Mouse (Mus musculus) MEL (cell line): ENCODE data around the gene Galntl6.

Experiments
- CHD1 ChIP-seq: IDR thresholded peaks from 2 replicates; pipeline ENCODE4 v1.6.1; 2012; ENCODE audit warnings: low read depth, mild to moderate bottlenecking, inconsistent platforms, low read length, improper control_type of control experiment
- POLR2A ChIP-seq, 2 experiments: IDR thresholded peaks; 2 replicates each; pipeline ENCODE4 v1.6.1; 2011 to 2012; ENCODE audit warnings: low read length in 2 of 2, mild to moderate bottlenecking in 2 of 2, control low read depth in 1 of 2, improper control_type of control experiment in 1 of 2, low read depth in 1 of 2, moderate library complexity in 1 of 2; ENCODE audit not compliant: control insufficient read depth in 1 of 2, insufficient read depth in 1 of 2, poor library complexity in 1 of 2

DNA sequence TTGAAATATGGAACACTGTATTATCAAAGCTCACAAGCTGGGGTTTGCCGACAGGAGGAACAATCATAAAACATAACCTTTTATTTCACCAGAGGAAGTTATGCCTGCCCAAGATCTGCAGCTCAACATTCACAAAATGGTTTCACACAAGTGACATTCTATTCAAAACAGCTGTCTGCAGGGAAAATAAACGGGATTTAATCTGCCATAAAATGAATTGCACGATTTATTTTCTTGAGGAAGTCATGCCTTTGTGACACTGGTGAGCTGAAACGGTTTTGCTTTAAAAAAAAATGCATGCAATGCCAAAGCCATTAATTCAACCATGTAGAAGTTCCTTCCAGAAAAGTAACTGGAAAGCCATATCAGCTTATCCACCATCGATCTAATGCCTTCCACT is 494.0 kb downstream of the Galntl6 start:
- TF ChIP-seq CHD1 (no peak), POLR2A (IDR thresholded peaks at IDR 0.05; ENCODE audit: control insufficient read depth in 1 of 2, insufficient read depth in 1 of 2, low read depth in 1 of 2, low read length in 2 of 2, poor library complexity in 1 of 2) (no peak)
